32 mouse cellular contexts compared by ENCODE assay signal in the genomic region with DNA sequence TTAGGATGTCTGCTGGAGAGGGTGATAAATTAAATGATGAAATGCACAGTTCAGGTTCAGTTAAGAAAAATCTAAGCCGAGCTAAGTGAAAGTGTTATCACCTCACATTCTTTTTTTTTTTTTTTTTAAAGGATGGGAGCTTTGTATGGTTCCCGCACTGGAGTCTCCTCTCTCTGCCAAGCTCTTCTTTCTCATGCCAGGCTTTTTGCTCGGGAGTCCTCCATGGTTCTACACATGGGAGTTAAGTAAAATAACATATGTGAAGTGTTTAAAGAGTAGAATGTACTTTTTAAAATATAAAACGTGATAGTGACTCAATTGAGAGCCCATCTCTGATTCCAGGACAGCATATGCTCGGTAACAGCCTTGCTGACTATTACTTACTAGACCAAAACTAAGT.
"Had no signal": no experiment of that assay in that cellular context is flagged by ENCODE, and none has a peak within 500 bp of the region (broad histone marks: within the 10 kb centered on the region; RNA-seq: fewer than 3 reads in every experiment).

No protein-coding gene starts in this region.

- ATAC-seq: liver, embryonic 12.5 days; liver, postnatal 0 days; lung, postnatal 0 days; midbrain, embryonic 13.5 days; midbrain, embryonic 15.5 days; midbrain, embryonic 16.5 days had no signal

- H3K9me3 ChIP-seq: limb, embryonic 10.5 days; limb, embryonic 12.5 days; limb, embryonic 13.5 days; limb, embryonic 15.5 days; liver, embryonic 12.5 days; liver, embryonic 13.5 days; liver, embryonic 15.5 days; lung, embryonic 15.5 days; midbrain, embryonic 10.5 days; midbrain, embryonic 12.5 days; midbrain, embryonic 13.5 days; midbrain, embryonic 15.5 days; neural tube, embryonic 12.5 days had no signal

- H3K4me3 ChIP-seq: limb, embryonic 10.5 days; limb, embryonic 12.5 days; limb, embryonic 13.5 days; limb, embryonic 15.5 days; liver, embryonic 12.5 days; liver, embryonic 13.5 days; liver, embryonic 15.5 days; lung, embryonic 15.5 days; megakaryocyte, embryonic 14.5 days; midbrain, embryonic 10.5 days; midbrain, embryonic 12.5 days; midbrain, embryonic 13.5 days; midbrain, embryonic 15.5 days; myocyte; neural tube, embryonic 12.5 days had no signal

- DNase-seq: left cerebral cortex, postnatal 4 days; liver; liver, embryonic 13.5 days; liver, postnatal 0 days; lung, adult 18-20 months; lung, adult 2 months; lung, embryonic 14.5 days; lung, postnatal 10 days; lung, postnatal 14 days; lung, postnatal 36 days; lung, postnatal 4 days; midbrain, embryonic 14.5 days had no signal

- H3K9ac ChIP-seq: limb, embryonic 12.5 days; limb, embryonic 13.5 days; limb, embryonic 15.5 days; liver, embryonic 12.5 days; liver, embryonic 13.5 days; liver, embryonic 14.5 days; liver, embryonic 15.5 days; liver, postnatal 0 days; lung, embryonic 14.5 days; lung, embryonic 15.5 days; midbrain, embryonic 12.5 days; midbrain, embryonic 13.5 days; midbrain, embryonic 15.5 days; neural tube, embryonic 12.5 days had no signal

- H3K4me2 ChIP-seq: limb, embryonic 12.5 days; limb, embryonic 13.5 days; limb, embryonic 15.5 days; liver, embryonic 11.5 days; liver, embryonic 12.5 days; liver, embryonic 13.5 days; liver, embryonic 15.5 days; lung, embryonic 14.5 days; lung, embryonic 15.5 days; midbrain, embryonic 11.5 days; midbrain, embryonic 12.5 days; midbrain, embryonic 13.5 days; midbrain, embryonic 15.5 days; neural tube, embryonic 12.5 days had no signal

- H3K27ac ChIP-seq: limb, embryonic 10.5 days; limb, embryonic 12.5 days; limb, embryonic 13.5 days; limb, embryonic 15.5 days; liver, embryonic 12.5 days; liver, embryonic 13.5 days; liver, embryonic 14.5 days; liver, embryonic 15.5 days; lung, embryonic 15.5 days; macrophage; midbrain, embryonic 10.5 days; midbrain, embryonic 12.5 days; midbrain, embryonic 13.5 days; midbrain, embryonic 15.5 days; neural tube, embryonic 12.5 days had no signal

- H3K36me3 ChIP-seq: limb, embryonic 10.5 days; limb, embryonic 12.5 days; limb, embryonic 13.5 days; limb, embryonic 15.5 days; liver, embryonic 12.5 days; liver, embryonic 13.5 days; liver, embryonic 15.5 days; lung, embryonic 15.5 days; midbrain, embryonic 10.5 days; midbrain, embryonic 12.5 days; midbrain, embryonic 13.5 days; midbrain, embryonic 15.5 days; neural tube, embryonic 12.5 days had no signal

- H3K4me1 ChIP-seq: limb, embryonic 10.5 days; limb, embryonic 12.5 days; limb, embryonic 13.5 days; limb, embryonic 15.5 days; liver, embryonic 12.5 days; liver, embryonic 13.5 days; liver, embryonic 15.5 days; lung, embryonic 15.5 days; megakaryocyte, embryonic 14.5 days; midbrain, embryonic 10.5 days; midbrain, embryonic 12.5 days; midbrain, embryonic 13.5 days; midbrain, embryonic 15.5 days; neural tube, embryonic 12.5 days had no signal

- H3K27me3 ChIP-seq: limb, embryonic 12.5 days; limb, embryonic 13.5 days; limb, embryonic 15.5 days; liver, embryonic 12.5 days; liver, embryonic 13.5 days; liver, embryonic 15.5 days; lung, embryonic 15.5 days; megakaryocyte, embryonic 14.5 days; midbrain, embryonic 12.5 days; midbrain, embryonic 13.5 days; midbrain, embryonic 15.5 days; neural tube, embryonic 12.5 days had no signal
